In genomic region chr1:172319921-172320411, GRCm38 (mm10) we compare ENCODE assay signal across 12 mouse cellular contexts. TPM values are rescaled to one million over a fixed set of nuclear protein-coding genes. Genes with fewer than 3 reads are reported as not detected.
DNase-seq lines count a peak whose midpoint lies in the region; ATAC-seq lines count a peak whose summit lies in the region.
"Had no signal": no experiment of that assay in that cellular context is flagged by ENCODE, and none has a peak within 500 bp of the region (broad histone marks: within the 10 kb centered on the region; RNA-seq: fewer than 3 reads in every experiment).

No protein-coding gene starts in this region.

- H3K4me1 ChIP-seq in forebrain, embryonic 13.5 days, result peaks cover 87% of the 10 kb centered on the region
- H3K4me1 ChIP-seq: limb, embryonic 15.5 days had no signal

- H3K9me3 ChIP-seq in forebrain, embryonic 13.5 days (replicated peaks), result no peaks in the 10 kb centered on the region
- H3K9me3 ChIP-seq: limb, embryonic 15.5 days had no signal

- ATAC-seq in forebrain, embryonic 13.5 days, result peak; percentile 64

- H3K9ac ChIP-seq in forebrain, embryonic 13.5 days, result no peak overlapping the region
- H3K9ac ChIP-seq: limb, embryonic 15.5 days had no signal

- no peaks in the 10 kb centered on the region for H3K27me3 ChIP-seq in forebrain, embryonic 13.5 days

- H3K27ac ChIP-seq in forebrain, embryonic 13.5 days, result peak overlapping the region; percentile 89
- H3K27ac ChIP-seq: limb, embryonic 15.5 days; macrophage had no signal

- WGBS in forebrain, embryonic 13.5 days, result 17% methylated on average over 5 of the region's 5 CpGs

- H3K4me2 ChIP-seq in forebrain, embryonic 13.5 days, result no peak overlapping the region
- H3K4me2 ChIP-seq: limb, embryonic 15.5 days had no signal

- H3K36me3 ChIP-seq in forebrain, embryonic 13.5 days (ENCODE audit: poor library complexity, severe bottlenecking), result peaks cover 68% of the 10 kb centered on the region

- peak; percentile 62 to 75 for DNase-seq in frontal cortex, postnatal 36 days (ENCODE audit: low spot score in 2 of 2)
- DNase-seq in frontal cortex, postnatal 25 days (ENCODE audit: low spot score in 2 of 2), result no peak
- peak; percentile 81 for DNase-seq in brain, adult 2 months (ENCODE audit: low read depth, low spot score)
- peak; percentile 49 for DNase-seq in mesoderm, embryonic 11.5 days (ENCODE audit: low read depth, low spot score)
- no peak for DNase-seq in spleen, postnatal 14 days (ENCODE audit: low spot score in 2 of 2)
- no peak for DNase-seq in adrenal gland, adult (ENCODE audit: inconsistent age in 2 of 2, low spot score in 1 of 2)
- DNase-seq in ovary, postnatal 14 days (ENCODE audit: low spot score), result no peak
- DNase-seq: kidney, postnatal 25 days had no signal

- H3K4me3 ChIP-seq in forebrain, embryonic 13.5 days, result no peak overlapping the region
- H3K4me3 ChIP-seq: limb, embryonic 15.5 days had no signal

RNA-seq across cellular contexts. Expression of gene Kcnj9, which starts 9.2 kb away (rescaled TPM):
- polyA plus RNA-seq in forebrain, embryonic 13.5 days (2015; fragmentation: Nextera tagmentation; extraction: Ambion mirVana), result 1.8 and 3.0 TPM in 2 replicates
- polyA plus RNA-seq: heart, embryonic 16.5 days had no signal

RNA-seq across cellular contexts. Expression of gene Kcnj10, which starts 21.0 kb away (rescaled TPM):
- 1.2 and 1.5 TPM in 2 replicates for polyA plus RNA-seq in forebrain, embryonic 13.5 days (2015; fragmentation: Nextera tagmentation; extraction: Ambion mirVana)

RNA-seq across cellular contexts. Expression of gene Atp1a2, which starts 22.1 kb away (rescaled TPM):
- polyA plus RNA-seq in forebrain, embryonic 13.5 days (2015; fragmentation: Nextera tagmentation; extraction: Ambion mirVana), result 17.6 and 17.8 TPM in 2 replicates
- polyA plus RNA-seq: macrophage had no signal

RNA-seq across cellular contexts. Expression of gene Pigm, which starts 56.4 kb away (rescaled TPM):
- polyA plus RNA-seq in forebrain, embryonic 13.5 days (2015; fragmentation: Nextera tagmentation; extraction: Ambion mirVana), result 5.6 and 6.2 TPM in 2 replicates

RNA-seq across cellular contexts. Expression of gene Igsf8, which starts 58.5 kb away (rescaled TPM):
- 164 and 169 TPM in 2 replicates for polyA plus RNA-seq in forebrain, embryonic 13.5 days (2015; fragmentation: Nextera tagmentation; extraction: Ambion mirVana)

Comparison
In these comparisons a context has a peak if more than half of its experiments do, and no peak if none do; other contexts are left out.
1. DNase-seq: peak in frontal cortex, postnatal 36 days (2 of 2), brain, adult 2 months (single experiment) and mesoderm, embryonic 11.5 days (single experiment); none in frontal cortex, postnatal 25 days (0 of 2), spleen, postnatal 14 days (0 of 2), adrenal gland, adult (0 of 2) and ovary, postnatal 14 days (single experiment).